Mouse (Mus musculus): ENCODE data around the gene Npepps.

DNA sequence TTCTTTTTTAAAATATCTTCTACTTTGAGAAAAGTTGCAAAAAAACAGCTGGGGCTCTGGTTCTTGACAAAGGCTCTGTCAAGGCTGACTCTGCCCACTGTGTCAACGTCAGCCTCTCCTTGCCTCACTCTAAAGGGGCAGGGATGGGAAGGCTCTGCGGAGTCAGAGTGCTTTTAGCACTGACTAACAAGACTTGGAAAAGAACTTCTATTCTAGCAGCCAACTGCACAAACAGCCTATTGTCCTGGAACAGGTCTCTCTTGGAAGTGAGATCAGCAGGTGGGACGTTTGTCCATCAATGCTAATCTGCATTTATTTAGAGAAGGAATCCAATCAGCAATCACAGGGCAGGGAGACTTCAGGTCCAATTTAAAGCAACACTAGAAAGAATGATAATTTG, 57.0 kb downstream of the Npepps start:
- TF ChIP-seq POLR2A (IDR thresholded peaks at IDR 0.05; ENCODE audit: control insufficient read depth in 1 of 2, insufficient read depth in 1 of 2, low read depth in 1 of 2, low read length in 2 of 2, poor library complexity in 1 of 2) (no peak), ELF1 (IDR thresholded peaks at IDR 0.05; ENCODE audit: low read depth, low read length) (no peak), USF1 (IDR thresholded peaks at IDR 0.05; ENCODE audit: low read depth, low read length) (no peak), SIN3A (IDR thresholded peaks at IDR 0.05; ENCODE audit: low read length) (no peak), CTCF (IDR thresholded peaks at IDR 0.05 in 2 of 3, conservative IDR thresholded peaks at IDR 0.05 in 1 of 3; ENCODE audit: control insufficient read depth in 1 of 3, insufficient read depth in 1 of 3, low read depth in 2 of 3, low read length in 3 of 3, poor library complexity in 1 of 3, severe bottlenecking in 1 of 3) (no peak), MXI1 (IDR thresholded peaks at IDR 0.05; ENCODE audit: low read depth, low read length) (no peak), MAX (IDR thresholded peaks at IDR 0.05; ENCODE audit: low read length) (no peak), POLR2AphosphoS5 (IDR thresholded peaks at IDR 0.05; ENCODE audit: borderline replicate concordance, low read depth, low read length) (no peak), EP300 (IDR thresholded peaks at IDR 0.05; ENCODE audit: low read depth in 1 of 2, low read length in 2 of 2) (no peak), MYB (IDR thresholded peaks at IDR 0.05; ENCODE audit: low read depth, low read length) (no peak), GATA1 (IDR thresholded peaks at IDR 0.05; ENCODE audit: low read depth, low read length) (no peak), RAD21 (IDR thresholded peaks at IDR 0.05; ENCODE audit: low read depth, low read length) (no peak), MAZ (IDR thresholded peaks at IDR 0.05; ENCODE audit: low read depth, low read length) (no peak)

Measured in MEL (cell line).